Mouse (Mus musculus) bone marrow macrophage, adult 2 months (primary cell): Measurements from ENCODE around the gene Myl6b. TPM values are rescaled to one million over a fixed set of nuclear protein-coding genes. Genes with fewer than 3 reads are reported as not detected.
A peak's percentile ranks its signal among the peaks of the same experiment; 100 is the strongest.

Experiments used
- H3K27ac ChIP-seq: 2 replicates; pipeline ENCODE4 v1.5.1; 2012; ENCODE audit warnings: low read depth, low read length; ENCODE audit not compliant: insufficient read depth
- H3K4me1 ChIP-seq: 2 replicates; pipeline ENCODE4 v1.6.1; 2012; ENCODE audit warnings: low read length; ENCODE audit not compliant: control insufficient read depth, insufficient read depth
- H3K4me3 ChIP-seq: 2 replicates; pipeline ENCODE4 v1.5.1; 2012; ENCODE audit warnings: mild to moderate bottlenecking, low read length, moderate library complexity; ENCODE audit not compliant: insufficient read depth
- CTCF ChIP-seq: IDR thresholded peaks from 2 replicates; pipeline ENCODE4 v1.5.1; 2012; ENCODE audit warnings: low read depth, mild to moderate bottlenecking, low read length, moderate library complexity
- POLR2A ChIP-seq: IDR thresholded peaks from 2 replicates; pipeline ENCODE4 v1.6.1; 2012; ENCODE audit warnings: mild to moderate bottlenecking, low read depth, low read length, borderline replicate concordance
- polyA plus RNA-seq: library from polyadenylated mRNA; stranded (reverse); fragments of >200 nt; gene quantifications from 2 replicates; pipeline ENCODE4 v1.2.4, GENCODE M21; 2012; ENCODE audit not compliant: missing spikeins, insufficient read depth, insufficient read length

The Myl6b gene
- polyA plus RNA-seq, 1 experiment = 3.9 TPM

DNA sequence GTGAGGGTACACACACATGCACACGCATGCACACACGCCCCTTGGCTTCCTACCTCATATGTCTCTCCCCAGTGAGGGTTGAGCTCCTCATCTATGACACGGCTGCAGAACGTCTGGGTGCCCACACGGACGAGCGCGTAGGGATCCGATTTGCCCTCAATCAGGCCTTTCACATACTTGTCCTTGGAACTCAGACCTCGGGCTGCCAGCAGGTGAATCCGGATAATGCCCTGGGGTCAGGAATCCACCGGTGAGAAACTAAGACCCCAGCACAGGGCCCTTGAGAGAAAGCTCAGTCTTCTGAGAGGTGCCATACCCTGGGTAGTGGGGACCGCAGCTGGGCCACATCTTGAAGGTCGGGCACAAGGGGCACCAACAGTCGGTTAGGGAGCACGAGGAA, 22.1 kb upstream of the Myl6b start:
- H3K4me1 ChIP-seq = peaks cover 10% of the 10 kb centered on the region
- no peak overlapping the region for H3K4me3 ChIP-seq
- TF ChIP-seq POLR2A = no peak
- TF ChIP-seq CTCF = no peak
- no peak overlapping the region for H3K27ac ChIP-seq

DNA sequence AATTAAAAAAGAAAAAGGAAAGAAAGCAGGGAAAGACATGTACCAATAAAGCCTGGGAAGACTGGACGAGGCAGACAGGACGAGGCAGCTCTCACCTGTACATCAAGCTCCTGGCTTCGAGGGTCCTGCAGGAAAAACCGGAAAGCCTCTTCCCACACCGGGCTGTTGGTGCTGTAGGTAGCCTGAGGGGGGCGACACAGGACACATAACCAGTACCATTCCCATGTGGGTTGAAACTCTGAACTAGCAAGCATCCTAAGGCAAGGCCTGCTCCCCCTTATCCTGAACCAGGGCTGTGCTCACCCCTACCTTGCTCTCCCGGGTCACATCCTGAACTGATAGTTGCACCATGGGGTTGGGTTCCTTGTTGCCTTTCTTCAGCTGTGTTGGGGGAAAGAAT, 20.3 kb upstream of the Myl6b start:
- no peak overlapping the region for H3K4me3 ChIP-seq
- H3K27ac ChIP-seq = no peak overlapping the region
- no peak for TF ChIP-seq POLR2A
- TF ChIP-seq CTCF = peak; percentile 63
- peaks cover 3% of the 10 kb centered on the region for H3K4me1 ChIP-seq

DNA sequence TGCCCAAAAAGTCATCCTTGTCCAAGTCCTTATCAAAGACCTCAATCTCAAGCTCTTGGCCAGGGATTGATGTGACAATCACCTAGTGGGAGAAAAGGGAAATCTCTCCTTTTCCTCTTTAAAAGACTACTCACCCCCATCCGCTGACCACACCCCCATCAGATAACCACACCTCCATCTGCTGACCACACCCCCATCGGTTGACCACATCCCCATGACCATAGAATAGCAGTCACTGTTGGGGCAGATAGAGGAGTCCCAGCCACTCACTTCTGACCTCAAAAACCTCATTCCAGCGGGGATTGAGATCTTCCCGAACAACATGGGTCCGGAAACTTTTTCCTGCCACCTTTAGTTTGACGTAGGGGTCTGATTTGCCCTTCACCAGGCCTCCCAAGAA, 18.2 kb upstream of the Myl6b start:
- Histone ChIP-seq H3K27ac (no peak overlapping the region), H3K4me1 (peaks cover 3% of the 10 kb centered on the region; the same call in 1 of the 2 replicates), H3K4me3 (no peak overlapping the region)
- TF ChIP-seq POLR2A (no peak), CTCF (no peak)

DNA sequence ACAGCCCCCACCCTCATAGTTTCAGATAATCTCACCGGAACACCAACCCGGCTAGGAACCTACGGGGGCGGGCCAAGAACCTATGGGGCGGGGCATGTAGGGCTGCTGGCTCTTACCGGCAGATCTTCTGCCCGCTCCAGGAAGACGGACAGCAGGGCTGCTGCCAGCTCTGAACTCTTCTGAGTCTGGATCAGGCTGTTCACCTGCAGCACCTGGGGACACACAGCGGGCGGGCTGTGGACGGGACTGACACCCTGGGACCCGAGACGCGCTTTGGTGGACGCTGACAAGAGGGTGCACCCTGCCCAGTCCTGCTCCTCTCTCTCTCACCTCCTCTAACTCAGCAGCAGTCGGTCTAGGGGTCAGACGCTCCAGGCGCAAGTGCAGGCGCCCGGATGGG, 17.5 kb upstream of the Myl6b start:
- Histone ChIP-seq H3K4me3 (no peak overlapping the region), H3K4me1 (peaks cover 3% of the 10 kb centered on the region; the same call in 1 of the 2 replicates), H3K27ac (no peak overlapping the region)
- no peak for TF ChIP-seq CTCF
- TF ChIP-seq POLR2A = no peak

DNA sequence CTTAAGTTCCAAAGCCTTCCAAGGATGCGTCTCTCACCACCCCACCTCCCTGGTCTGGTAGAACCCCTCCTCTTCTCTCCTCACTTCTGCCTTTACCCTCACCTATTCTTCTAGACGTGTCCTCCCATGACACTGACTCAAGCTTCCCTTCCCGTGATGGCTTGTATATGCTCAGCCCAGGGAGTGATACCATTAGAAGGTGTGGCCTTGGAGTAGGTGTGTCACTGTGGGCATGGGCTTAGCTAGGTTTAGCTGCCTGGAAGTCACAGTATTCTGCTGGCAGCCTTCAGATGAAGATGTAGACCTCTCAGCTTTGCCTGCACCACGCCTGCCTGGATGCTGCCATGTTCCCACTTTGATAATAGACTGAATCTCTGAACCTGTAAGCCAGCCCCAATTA, 16.6 kb upstream of the Myl6b start:
- peaks cover 3% of the 10 kb centered on the region; the same call in 1 of the 2 replicates for H3K4me1 ChIP-seq

DNA sequence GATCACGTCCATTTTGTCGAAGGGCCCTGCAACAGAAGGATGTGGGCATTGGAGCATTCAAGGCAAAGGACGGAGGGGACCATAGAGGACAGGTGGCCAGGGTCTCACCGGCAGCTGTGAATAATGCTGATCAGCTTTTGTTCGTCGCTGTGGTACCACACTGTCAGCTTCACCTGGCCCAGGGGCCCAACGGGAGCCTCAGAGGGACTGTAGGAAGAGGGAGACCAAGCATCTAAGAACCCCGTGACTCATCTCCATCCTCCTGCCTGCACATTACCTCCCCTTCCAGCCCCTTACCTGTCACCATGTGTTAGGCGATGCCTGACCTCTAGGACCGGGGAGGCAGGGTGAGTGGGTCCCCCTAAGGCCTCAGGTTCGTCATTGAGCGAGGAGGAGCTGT, 13.3 kb upstream of the Myl6b start:
- H3K4me3 ChIP-seq = no peak overlapping the region
- H3K4me1 ChIP-seq = no peaks in the 10 kb centered on the region
- TF ChIP-seq CTCF (no peak), POLR2A (no peak)
- no peak overlapping the region for H3K27ac ChIP-seq

More for the DNA sequence above, 16.6 kb upstream of the Myl6b start:
- Histone ChIP-seq H3K4me3 (no peak overlapping the region), H3K27ac (no peak overlapping the region)
- TF ChIP-seq CTCF (no peak), POLR2A (no peak)

DNA sequence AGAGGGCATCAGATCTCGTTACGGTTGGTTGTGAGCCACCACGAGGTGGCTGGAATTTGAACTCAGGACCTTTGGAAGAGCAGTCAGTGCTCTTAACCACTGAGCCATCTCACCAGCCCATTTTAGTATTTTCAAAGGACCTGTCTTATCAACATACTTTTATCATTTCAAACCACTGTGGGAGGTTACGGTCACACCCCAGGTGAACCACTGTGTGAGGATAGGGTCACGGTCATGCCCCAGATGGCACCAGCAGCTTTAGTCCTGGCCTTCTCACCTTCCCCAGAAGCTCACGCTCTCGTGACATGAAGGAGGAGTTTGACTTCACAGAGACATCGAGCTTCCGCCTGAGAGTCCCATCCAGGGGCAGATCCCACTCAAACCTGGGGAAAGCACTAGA, 12.7 kb upstream of the Myl6b start:
- no peak for TF ChIP-seq CTCF
- TF ChIP-seq POLR2A = no peak
- Histone ChIP-seq H3K4me3 (no peak overlapping the region), H3K27ac (no peak overlapping the region), H3K4me1 (no peaks in the 10 kb centered on the region)

DNA sequence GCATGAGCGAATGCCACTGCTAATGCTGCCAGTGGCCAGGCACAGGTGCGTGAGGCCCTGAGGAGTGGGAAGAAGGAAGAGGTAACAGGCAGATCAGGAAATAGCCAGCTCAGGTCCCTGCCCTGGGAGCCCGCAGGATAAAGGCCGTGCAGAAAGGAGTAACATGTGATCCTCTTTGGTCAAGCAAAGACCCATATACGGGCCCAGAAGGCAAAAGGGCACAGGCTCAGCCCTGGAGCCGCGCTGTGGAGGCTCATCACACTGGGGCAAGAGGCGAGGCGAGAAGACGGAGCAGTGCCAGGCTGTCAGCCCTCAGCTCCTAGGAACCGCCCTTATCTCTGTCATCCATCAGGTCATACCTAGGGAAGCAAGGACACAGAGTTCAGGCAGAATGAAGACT, 11.8 kb upstream of the Myl6b start:
- no peak for TF ChIP-seq POLR2A
- no peak for TF ChIP-seq CTCF
- H3K27ac ChIP-seq = no peak overlapping the region
- H3K4me1 ChIP-seq = peaks cover under 1% of the 10 kb centered on the region; the same call in 1 of the 2 replicates
- H3K4me3 ChIP-seq = no peak overlapping the region

DNA sequence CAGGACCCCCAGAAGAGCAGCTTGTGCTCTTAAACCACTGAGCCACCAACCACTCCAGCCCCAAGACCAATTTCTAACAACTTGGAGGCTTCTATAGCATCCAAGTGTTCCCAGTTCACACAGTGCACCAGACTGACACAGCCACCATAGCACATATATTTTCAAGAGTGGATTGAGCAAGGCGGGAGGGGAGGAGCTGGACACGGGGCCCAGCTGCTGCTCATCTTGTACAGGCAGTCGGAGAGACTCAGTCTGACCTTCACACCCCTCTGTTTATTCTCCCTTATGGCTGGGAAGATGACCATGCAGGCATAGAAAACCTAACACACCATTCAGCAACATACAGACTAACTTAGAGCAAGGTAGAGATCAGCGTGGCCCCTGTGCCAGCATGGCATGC, 11.3 kb upstream of the Myl6b start:
- no peak overlapping the region for H3K4me3 ChIP-seq
- H3K4me1 ChIP-seq = peaks cover 5% of the 10 kb centered on the region
- TF ChIP-seq POLR2A = no peak
- no peak overlapping the region for H3K27ac ChIP-seq

DNA sequence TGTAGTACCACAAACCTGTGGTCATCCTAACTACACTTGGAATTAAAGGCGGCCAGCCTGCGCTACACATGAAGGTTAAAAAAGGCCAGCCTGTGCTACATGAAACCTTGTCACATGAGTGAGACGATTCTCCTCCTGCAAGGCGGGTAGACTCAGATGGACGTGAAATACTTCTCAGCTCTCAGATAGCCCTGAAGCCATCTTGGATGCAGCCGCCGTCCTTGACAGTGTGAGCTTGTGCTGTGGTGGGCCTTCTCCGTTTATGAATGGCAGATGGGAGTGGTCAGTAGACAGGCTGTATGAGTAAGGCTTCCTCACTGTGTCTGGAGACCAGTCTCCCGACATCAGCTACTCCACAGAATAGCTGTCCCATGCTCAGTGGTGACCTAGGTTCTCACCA, 10.7 kb upstream of the Myl6b start:
- TF ChIP-seq POLR2A (no peak), CTCF (no peak)
- H3K4me1 ChIP-seq = peaks cover 11% of the 10 kb centered on the region
- H3K27ac ChIP-seq = no peak overlapping the region
- H3K4me3 ChIP-seq = no peak overlapping the region

DNA sequence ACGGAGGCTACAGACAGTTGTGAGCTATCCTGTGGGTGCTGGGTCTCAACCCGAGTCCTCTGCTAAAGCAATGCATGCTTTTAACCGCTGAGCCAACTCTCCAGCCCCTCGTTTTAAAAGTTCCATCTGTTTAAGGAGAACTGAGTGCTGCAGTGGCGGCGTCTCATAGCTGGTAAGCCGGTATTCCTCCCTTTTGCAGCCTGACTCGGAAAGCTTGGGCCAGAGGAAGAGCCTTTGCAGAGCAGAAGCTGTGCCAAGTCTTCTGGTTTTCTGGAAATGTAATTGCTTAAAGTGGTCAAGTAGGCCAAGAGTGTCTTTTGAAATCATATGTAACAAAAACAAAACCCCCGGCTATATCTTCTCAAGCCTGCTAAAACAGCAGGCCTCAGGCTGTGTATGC, 9.8 kb upstream of the Myl6b start:
- Histone ChIP-seq H3K4me3 (no peak overlapping the region), H3K4me1 (peaks cover 12% of the 10 kb centered on the region), H3K27ac (no peak overlapping the region)
- TF ChIP-seq CTCF = no peak
- TF ChIP-seq POLR2A = no peak
